Mouse (Mus musculus) MEL (cell line): ENCODE results near the gene Kif20b. TPM values are rescaled to one million over a fixed set of nuclear protein-coding genes. Genes with fewer than 3 reads are reported as not detected.

ENCODE experiments used
- DNase-seq: peaks from one replicate; pipeline ENCODE4 v3.0.0; 2011; ENCODE audit warnings: low read depth, low spot score
- H3K27ac ChIP-seq: 2 replicates; pipeline ENCODE4 v1.5.1; 2012; ENCODE audit warnings: low read depth, mild to moderate bottlenecking, control low read depth, low read length, moderate library complexity; ENCODE audit not compliant: control insufficient read depth
- H3K27me3 ChIP-seq, 2 experiments: fragments of 150-350 bp in 1 of 2; sonication (generic) in 1 of 2; 2 replicates each; pipeline ENCODE4 v1.6.1; 2012; ENCODE audit warnings: low read length in 2 of 2, mild to moderate bottlenecking in 2 of 2, improper control_type of control experiment in 1 of 2, moderate library complexity in 1 of 2; ENCODE audit not compliant: insufficient read depth in 2 of 2, control insufficient read depth in 1 of 2
- H3K36me3 ChIP-seq, 2 experiments: 2 replicates each; pipeline ENCODE4 v1.6.1; 2012 to 2014; ENCODE audit warnings: low read length in 2 of 2, improper control_type of control experiment in 1 of 2, inconsistent platforms in 1 of 2, mild to moderate bottlenecking in 1 of 2; ENCODE audit not compliant: insufficient read depth in 2 of 2, control insufficient read depth in 1 of 2
- H3K4me1 ChIP-seq, 2 experiments: fragments of 150-350 bp in 1 of 2; sonication (generic) in 1 of 2; 2 replicates each; pipeline ENCODE4 v1.6.1; 2012; ENCODE audit warnings: low read length in 2 of 2, improper control_type of control experiment in 1 of 2, mild to moderate bottlenecking in 1 of 2; ENCODE audit not compliant: insufficient read depth in 2 of 2, control insufficient read depth in 1 of 2
- H3K4me3 ChIP-seq, 2 experiments: fragments of 150-350 bp in 1 of 2; sonication (generic) in 1 of 2; 2 replicates each; pipeline ENCODE4 v1.5.1; 2012; ENCODE audit warnings: low read depth in 2 of 2, low read length in 2 of 2, mild to moderate bottlenecking in 2 of 2, moderate library complexity in 2 of 2, control low read depth in 1 of 2, improper control_type of control experiment in 1 of 2; ENCODE audit not compliant: control insufficient read depth in 1 of 2, insufficient read depth in 1 of 2
- H3K79me2 ChIP-seq: 2 replicates; pipeline ENCODE4 v1.6.1; 2012; ENCODE audit warnings: mild to moderate bottlenecking, low read length, moderate library complexity; ENCODE audit not compliant: control insufficient read depth, poor library complexity, insufficient read depth
- H3K9ac ChIP-seq: 2 replicates; pipeline ENCODE4 v1.6.1; 2012; ENCODE audit warnings: low read depth, mild to moderate bottlenecking, control low read depth, low read length, moderate library complexity; ENCODE audit not compliant: control insufficient read depth, poor library complexity, severe bottlenecking
- H3K9me3 ChIP-seq: fragments of 150-350 bp; sonication (generic); replicated peaks from 2 replicates; pipeline ENCODE4 v1.6.1; 2012; ENCODE audit warnings: mild to moderate bottlenecking, low read length, improper control_type of control experiment, moderate library complexity; ENCODE audit not compliant: insufficient read depth
- CHD2 ChIP-seq: IDR thresholded peaks from 2 replicates; pipeline ENCODE4 v1.6.1; 2011; ENCODE audit warnings: low read length, improper control_type of control experiment
- CTCF ChIP-seq, 3 experiments: IDR thresholded peaks in 2 of 3; conservative IDR thresholded peaks in 1 of 3; 2 replicates each; pipeline ENCODE4 v1.5.1; 2011 to 2012; ENCODE audit warnings: low read length in 3 of 3, low read depth in 2 of 3, mild to moderate bottlenecking in 2 of 3, improper control_type of control experiment in 1 of 3, inconsistent platforms in 1 of 3, mixed read lengths in 1 of 3, moderate library complexity in 1 of 3; ENCODE audit not compliant: control insufficient read depth in 1 of 3, insufficient read depth in 1 of 3, poor library complexity in 1 of 3, severe bottlenecking in 1 of 3
- E2F4 ChIP-seq: IDR thresholded peaks from 2 replicates; pipeline ENCODE4 v1.6.1; 2011; ENCODE audit warnings: low read depth, low read length, improper control_type of control experiment, borderline replicate concordance
- GABPA ChIP-seq: IDR thresholded peaks from 2 replicates; pipeline ENCODE4 v1.6.1; 2012; ENCODE audit warnings: low read depth, mild to moderate bottlenecking, inconsistent platforms, low read length, improper control_type of control experiment, moderate library complexity
- GATA1 ChIP-seq: IDR thresholded peaks from 2 replicates; pipeline ENCODE4 v1.6.1; 2011; ENCODE audit warnings: low read depth, low read length, improper control_type of control experiment
- JUND ChIP-seq: IDR thresholded peaks from 2 replicates; pipeline ENCODE4 v1.6.1; 2011; ENCODE audit warnings: low read depth, mild to moderate bottlenecking, improper control_type of control experiment, low read length
- KAT2A ChIP-seq: conservative IDR thresholded peaks from 2 replicates; pipeline ENCODE4 v1.6.1; 2012; ENCODE audit warnings: low read depth, low read length, improper control_type of control experiment, inconsistent platforms
- MAFK ChIP-seq: IDR thresholded peaks from 2 replicates; pipeline ENCODE4 v1.6.1; 2011; ENCODE audit warnings: low read depth, mild to moderate bottlenecking, low read length, improper control_type of control experiment, borderline replicate concordance
- MXI1 ChIP-seq: IDR thresholded peaks from 2 replicates; pipeline ENCODE4 v1.6.1; 2011; ENCODE audit warnings: mild to moderate bottlenecking, low read depth, low read length, improper control_type of control experiment
- MYB ChIP-seq: IDR thresholded peaks from 2 replicates; pipeline ENCODE4 v1.6.1; 2011; ENCODE audit warnings: mild to moderate bottlenecking, low read depth, low read length, improper control_type of control experiment
- NELFE ChIP-seq: IDR thresholded peaks from 2 replicates; pipeline ENCODE4 v1.6.1; 2011; ENCODE audit warnings: low read depth, low read length, improper control_type of control experiment
- NRF1 ChIP-seq: IDR thresholded peaks from 2 replicates; pipeline ENCODE4 v1.6.1; 2014; ENCODE audit warnings: low read depth, mild to moderate bottlenecking, inconsistent platforms, low read length, improper control_type of control experiment, moderate library complexity; ENCODE audit not compliant: poor library complexity, insufficient read depth, severe bottlenecking
- POLR2AphosphoS2 ChIP-seq: IDR thresholded peaks from 2 replicates; pipeline ENCODE4 v1.6.1; 2011; ENCODE audit warnings: low read length, improper control_type of control experiment
- RCOR1 ChIP-seq: IDR thresholded peaks from 2 replicates; pipeline ENCODE4 v1.6.1; 2012; ENCODE audit warnings: low read depth, mild to moderate bottlenecking, inconsistent platforms, low read length, improper control_type of control experiment
- TBP ChIP-seq: IDR thresholded peaks from 2 replicates; pipeline ENCODE4 v1.8.0; 2011; ENCODE audit warnings: low read depth, low read length, improper control_type of control experiment
- USF1 ChIP-seq: IDR thresholded peaks from 2 replicates; pipeline ENCODE4 v1.6.1; 2014; ENCODE audit warnings: low read depth, mild to moderate bottlenecking, inconsistent platforms, low read length, improper control_type of control experiment, moderate library complexity
- ZC3H11A ChIP-seq: IDR thresholded peaks from 2 replicates; pipeline ENCODE4 v1.6.1; 2012; ENCODE audit warnings: low read depth, mild to moderate bottlenecking, inconsistent platforms, low read length, improper control_type of control experiment
- ZKSCAN1 ChIP-seq: IDR thresholded peaks from 2 replicates; pipeline ENCODE4 v1.6.1; 2012; ENCODE audit warnings: low read depth, mild to moderate bottlenecking, inconsistent platforms, low read length, improper control_type of control experiment, moderate library complexity
- polyA plus RNA-seq, 2 experiments: library from polyadenylated mRNA; stranded (reverse) in 1 of 2; unstranded in 1 of 2; fragments of >175 nt in 1 of 2; fragments of >200 nt in 1 of 2; gene quantifications; 2 replicates each; pipeline versions ENCODE4 v1.2.1 to v1.2.4; 2012; ENCODE audit warnings: low replicate concordance in 2 of 2, low read depth in 1 of 2; ENCODE audit not compliant: insufficient read length in 2 of 2, insufficient read depth in 1 of 2, missing spikeins in 1 of 2
- total RNA-seq: library from RNA; depleted of rRNA; stranded (reverse); fragments of 300-350 nt; gene quantifications from 2 replicates; pipeline ENCODE4 v1.2.3, GENCODE M21; 2012

The Kif20b gene
- total and polyA plus RNA-seq, 3 experiments = 40.0 to 55.5 (median 41.6) TPM

- no peak overlapping the region for H3K9ac ChIP-seq
- H3K27ac ChIP-seq = no peak overlapping the region
- H3K4me1 ChIP-seq = no peaks in the 10 kb centered on the region; a peak in 1 of 4 replicates
- TF ChIP-seq TBP (no peak), JUND (no peak)
- no peaks in the 10 kb centered on the region for H3K9me3 ChIP-seq
- no peaks in the 10 kb centered on the region for H3K79me2 ChIP-seq
- no peaks in the 10 kb centered on the region for H3K27me3 ChIP-seq
- no peaks in the 10 kb centered on the region; a peak in 1 of 4 replicates for H3K36me3 ChIP-seq
- H3K4me3 ChIP-seq = no peak overlapping the region
- no peak for DNase-seq
Measured at GRCm38 (mm10) chr19:34890981-34891380, 31.2 kb upstream of the Kif20b start.

GRCm38 (mm10) chr19:34891590-34891989 lies 30.6 kb upstream of the Kif20b start:
- Histone ChIP-seq H3K9ac (no peak overlapping the region), H3K4me1 (no peaks in the 10 kb centered on the region; a peak in 1 of 4 replicates), H3K27ac (no peak overlapping the region)
- DNase-seq = no peak
- TF ChIP-seq NRF1 = no peak
- no peak for TF ChIP-seq NELFE
- no peak for TF ChIP-seq RCOR1
- no peak for TF ChIP-seq CHD2
- no peak for TF ChIP-seq KAT2A
- no peak for TF ChIP-seq MAFK
- no peak for TF ChIP-seq E2F4
- no peak for TF ChIP-seq ZKSCAN1
- TF ChIP-seq MYB = no peak
- TF ChIP-seq ZC3H11A = no peak
- TF ChIP-seq POLR2AphosphoS2 = no peak
- no peak for TF ChIP-seq USF1
- no peak for TF ChIP-seq GATA1
- no peak for TF ChIP-seq GABPA
- no peak for TF ChIP-seq CTCF (IDR thresholded peaks at IDR 0.05 in 2 of 3, conservative IDR thresholded peaks at IDR 0.05 in 1 of 3; ENCODE audit: control insufficient read depth in 1 of 3, insufficient read depth in 1 of 3, low read depth in 2 of 3, low read length in 3 of 3, poor library complexity in 1 of 3, severe bottlenecking in 1 of 3)
- no peak for TF ChIP-seq MXI1
- TF ChIP-seq, all 39 proteins: peak for 0
- no peaks in the 10 kb centered on the region for H3K27me3 ChIP-seq
- H3K36me3 ChIP-seq = no peaks in the 10 kb centered on the region; a peak in 1 of 4 replicates
- no peaks in the 10 kb centered on the region for H3K79me2 ChIP-seq
- H3K4me3 ChIP-seq = no peak overlapping the region
- H3K9me3 ChIP-seq = no peaks in the 10 kb centered on the region
